Mouse (Mus musculus): Measurements from ENCODE around the gene Itgb6. TPM values are rescaled to one million over a fixed set of nuclear protein-coding genes. Genes with fewer than 3 reads are reported as not detected.

The Itgb6 gene
- total RNA-seq (2023) = not detected

DNA sequence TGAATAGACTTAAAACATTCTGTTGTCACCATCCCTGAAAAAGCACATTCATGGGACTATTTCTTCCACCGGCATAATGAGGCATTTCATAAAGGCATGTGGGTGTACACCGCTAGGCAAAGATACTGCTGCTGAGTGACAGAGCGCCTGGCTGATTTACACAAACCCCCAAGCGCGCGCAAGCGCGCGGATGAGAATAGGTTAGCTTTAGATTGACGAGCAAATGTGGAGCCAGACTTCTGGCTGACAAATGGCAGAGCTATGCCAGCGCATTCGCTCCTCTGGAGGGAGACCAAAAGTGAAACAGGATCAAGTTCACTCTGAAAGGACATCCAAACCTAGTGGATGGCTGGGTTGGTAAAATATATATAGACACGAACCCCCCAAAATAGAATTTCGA, at the start of gene Itgb6:
Gene Itgb6 (minus strand): TSS at position 130 of the 400 bp plus-strand sequence.

DNA sequence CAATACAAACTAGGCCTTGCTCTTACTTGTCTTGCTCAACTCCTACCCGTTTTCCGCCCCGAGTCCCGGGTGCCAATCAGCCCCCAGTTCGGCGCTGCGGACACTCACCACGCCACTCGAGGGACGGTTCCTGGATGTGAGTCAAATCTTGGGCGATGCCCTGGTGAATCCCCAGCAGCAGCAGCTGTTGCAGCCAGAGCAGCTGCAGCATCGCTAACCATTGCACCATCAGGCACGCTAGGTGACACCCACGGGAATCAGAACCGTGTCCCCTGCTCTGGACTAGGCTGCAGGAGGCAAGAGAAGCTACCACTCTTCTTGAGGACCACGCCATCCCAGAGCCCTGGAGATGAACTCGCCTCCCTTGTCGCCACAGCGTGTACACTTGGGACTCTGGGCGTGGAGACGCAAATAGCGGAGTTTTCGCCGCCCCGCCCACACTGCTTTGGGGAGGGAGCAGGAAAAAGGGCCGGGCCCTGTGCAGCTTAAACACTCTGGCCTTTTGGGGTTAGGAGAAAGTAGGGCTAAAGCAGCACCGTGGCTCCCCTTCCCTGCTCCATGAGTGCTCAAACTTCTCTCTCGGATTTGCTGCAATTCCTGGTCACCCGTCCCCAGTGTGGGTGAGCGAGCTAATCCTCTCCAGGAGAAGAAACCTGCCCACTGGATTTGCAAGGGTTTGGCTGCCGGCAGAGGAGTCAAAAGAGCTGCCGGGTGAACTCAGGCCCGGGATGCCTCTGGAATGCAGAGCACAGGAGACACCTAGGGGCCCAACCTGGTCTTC, 169.4 kb downstream of the Itgb6 start, which contains the start of gene Pla2r1:
Gene Pla2r1 (minus strand): TSS at position 407 of the 781 bp plus-strand sequence.

Other genes starting within 250 kb of the Itgb6 start
- gene Pla2r1, start 169.3 kb downstream of the Itgb6 start, total RNA-seq (2023) = under 1 TPM in 1 of 2 experiments, not detected in 1; 0.07 TPM
- gene Rbms1, start 240.5 kb upstream of the Itgb6 start, total RNA-seq (2023) = 100 to 1,000 TPM; 144 to 166 TPM